Mouse (Mus musculus) R1 (cell line): ENCODE measurements around the gene Olfr68.
"Not testable (repeated sequence)": the region's sequence is repeated elsewhere in the genome, so short reads cannot be mapped to it uniquely, and the experiment has no call there.

Experiments
- DNase-seq: peaks from one replicate; pipeline ENCODE4 v3.0.0-alpha.2; 2018; ENCODE audit warnings: low read depth, low spot score

Gene Olfr68

DNA sequence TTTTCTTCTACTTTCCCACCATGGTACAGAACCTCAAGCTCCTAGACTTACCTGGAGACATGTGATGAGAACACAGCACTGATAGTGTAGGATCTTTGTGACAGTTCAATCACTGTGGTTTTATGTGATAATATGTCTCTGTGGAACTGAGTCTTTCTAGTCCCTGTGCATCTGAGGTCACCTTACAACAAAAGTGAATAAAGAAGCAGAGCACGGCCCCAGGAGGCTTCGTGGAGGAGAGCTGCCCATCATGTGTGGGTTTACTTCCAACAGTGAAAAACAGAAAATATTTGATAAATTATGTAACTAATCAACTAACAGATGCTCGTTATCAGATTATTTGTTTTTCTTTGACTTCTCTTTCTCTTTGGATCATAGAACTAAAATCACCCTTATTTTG lies at the start of gene Olfr68:
Olfr68 (minus strand) TSS at position 101 of the 400 bp plus-strand sequence.
- DNase-seq = no peak

DNA sequence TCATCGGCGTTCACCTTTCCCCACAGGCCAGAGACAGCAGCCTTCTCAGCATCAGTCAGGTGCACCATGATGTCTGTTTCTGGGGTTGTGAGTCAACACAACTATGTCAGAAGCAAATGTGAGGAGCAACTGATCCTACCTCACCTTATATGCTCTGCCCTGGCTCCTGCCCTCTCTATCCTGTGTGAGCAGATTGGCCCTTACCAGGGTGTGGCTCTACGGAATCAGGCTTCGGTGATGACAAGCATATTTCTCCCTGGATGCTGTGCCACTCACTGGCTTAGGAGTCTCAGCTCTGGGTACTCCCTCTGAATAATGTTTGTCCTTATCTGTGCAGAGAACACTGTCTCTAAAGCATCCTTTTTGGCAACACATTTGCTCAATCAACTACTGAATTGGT lies 48.3 kb upstream of the Olfr68 start, which contains the start of gene Hbb-bs:
Hbb-bs (minus strand) TSS at position 289 of the 400 bp plus-strand sequence.
- DNase-seq = no peak

GRCm38 (mm10) chr7:103827139-103827538 lies 47.6 kb upstream of the Olfr68 start:
- not testable (repeated sequence) for DNase-seq

GRCm38 (mm10) chr7:103826255-103826887 lies 46.9 kb upstream of the Olfr68 start:
- DNase-seq = no peak

GRCm38 (mm10) chr7:103825536-103826254 lies 46.2 kb upstream of the Olfr68 start:
- DNase-seq = no peak

DNA sequence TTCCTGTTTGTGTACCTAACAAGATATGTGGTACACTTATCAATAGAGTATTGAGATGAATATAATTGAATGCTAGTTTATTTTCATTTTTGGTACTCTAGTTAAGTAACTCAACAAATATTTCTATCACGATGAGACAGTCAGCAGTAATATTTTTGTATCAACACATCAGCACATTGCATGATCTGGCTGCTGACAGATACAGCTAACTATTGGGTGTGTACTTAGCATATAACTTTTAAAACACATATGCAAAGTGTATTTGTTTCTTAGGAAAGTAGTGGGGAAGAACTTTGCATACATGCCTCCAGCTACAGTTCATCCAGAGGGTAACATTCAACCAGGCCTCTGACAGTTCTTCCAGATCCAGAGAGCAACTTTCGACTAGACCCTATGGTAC lies 45.1 kb upstream of the Olfr68 start:
- DNase-seq = no peak

DNA sequence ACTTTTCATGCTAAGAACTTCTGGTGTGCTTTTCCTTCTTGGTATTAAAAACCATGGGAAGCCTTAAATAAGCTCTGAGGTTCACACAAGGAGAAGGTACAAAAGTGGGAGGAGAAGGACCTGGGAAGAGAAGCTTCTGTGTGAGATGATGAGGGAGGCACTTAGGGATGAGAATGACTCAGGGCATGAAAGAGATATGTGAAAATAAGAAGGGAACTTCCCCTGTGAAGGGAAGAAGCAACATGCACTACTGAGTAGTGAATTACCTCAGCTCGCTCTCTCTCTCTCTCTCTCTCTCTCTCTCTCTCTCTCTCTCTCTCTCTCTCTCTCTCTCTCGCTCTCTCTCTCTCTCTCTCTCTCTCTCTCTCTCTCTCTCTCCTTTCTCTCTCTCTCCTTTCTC lies 35.6 kb upstream of the Olfr68 start:
- not testable (repeated sequence) for DNase-seq

DNA sequence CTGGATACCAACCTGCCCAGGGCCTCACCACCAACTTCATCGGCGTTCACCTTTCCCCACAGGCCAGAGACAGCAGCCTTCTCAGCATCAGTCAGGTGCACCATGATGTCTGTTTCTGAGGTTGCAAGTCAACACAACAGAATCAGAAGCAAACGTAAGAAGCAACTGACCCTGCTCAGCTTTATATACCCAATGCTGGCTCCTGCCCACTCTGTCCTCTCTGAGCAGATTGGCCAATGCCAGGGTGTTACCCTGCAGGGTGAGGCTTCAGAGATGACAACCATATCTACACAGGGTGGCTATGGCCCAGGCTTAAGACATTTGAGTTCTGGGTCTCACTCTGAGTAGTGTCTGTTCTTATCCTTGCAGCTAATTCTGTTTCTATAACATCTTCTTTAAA lies 34.3 kb upstream of the Olfr68 start, which contains the start of gene Hbb-bt:
Hbb-bt (minus strand) TSS at position 231 of the 400 bp plus-strand sequence.
- no peak for DNase-seq

- DNase-seq = not testable (repeated sequence)
These were observed 33.7 kb upstream of the Olfr68 start for GRCm38 (mm10) chr7:103813152-103813551.

- no peak for DNase-seq
These were observed 32.7 kb upstream of the Olfr68 start for GRCm38 (mm10) chr7:103812174-103812573.

DNA sequence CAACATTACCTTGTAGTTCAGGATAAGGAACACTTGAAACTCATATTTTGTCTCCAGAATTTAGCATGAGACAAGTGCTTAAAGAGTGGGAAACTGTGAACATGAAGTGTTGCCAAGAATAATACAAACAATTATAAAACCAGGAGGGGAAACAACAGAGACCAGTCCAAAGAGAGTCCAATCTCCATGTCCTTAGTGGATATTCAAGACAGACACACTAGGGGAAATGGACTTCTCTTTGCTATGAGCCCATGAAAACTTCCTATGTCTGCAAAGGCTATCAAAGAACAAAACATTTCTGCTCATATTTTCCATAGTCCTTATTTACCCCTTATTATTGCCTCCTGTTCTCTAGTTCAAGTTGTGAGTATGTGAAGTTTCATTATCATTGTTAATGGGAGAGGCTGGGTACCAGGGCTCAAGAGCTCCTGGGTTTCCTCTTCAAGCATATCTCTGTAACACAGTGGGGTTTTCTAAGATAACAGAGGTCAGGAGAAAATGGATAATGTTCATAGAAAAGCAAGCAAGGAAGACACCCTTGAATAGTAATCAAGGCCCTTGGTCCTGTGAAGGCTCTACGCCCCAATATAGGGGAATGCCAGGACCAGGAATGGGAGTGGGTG lies 31.8 kb upstream of the Olfr68 start:
- DNase-seq = no peak

DNA sequence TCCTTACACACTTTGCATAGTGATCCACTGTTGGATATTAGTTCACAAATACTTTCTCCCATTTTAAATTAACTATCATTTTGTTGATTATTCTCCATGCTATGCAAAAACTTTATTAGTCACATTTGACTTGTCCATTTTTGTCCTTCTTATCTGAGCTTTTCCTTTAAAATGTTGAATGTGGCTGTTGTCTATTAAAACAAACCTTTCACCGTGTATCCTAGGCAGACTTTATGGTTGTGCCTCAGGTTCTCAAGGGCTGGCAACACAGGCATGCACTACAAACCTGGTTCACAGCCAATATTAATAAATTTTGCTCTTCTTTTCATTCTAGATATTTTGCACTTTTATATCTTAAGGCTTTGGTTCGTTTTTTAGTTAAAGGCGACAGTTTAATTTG lies 31.2 kb upstream of the Olfr68 start:
- DNase-seq = no peak

GRCm38 (mm10) chr7:103810296-103810695 lies 30.8 kb upstream of the Olfr68 start:
- no peak for DNase-seq

- DNase-seq = no peak
These were observed 30.3 kb upstream of the Olfr68 start for GRCm38 (mm10) chr7:103809801-103810155.

DNA sequence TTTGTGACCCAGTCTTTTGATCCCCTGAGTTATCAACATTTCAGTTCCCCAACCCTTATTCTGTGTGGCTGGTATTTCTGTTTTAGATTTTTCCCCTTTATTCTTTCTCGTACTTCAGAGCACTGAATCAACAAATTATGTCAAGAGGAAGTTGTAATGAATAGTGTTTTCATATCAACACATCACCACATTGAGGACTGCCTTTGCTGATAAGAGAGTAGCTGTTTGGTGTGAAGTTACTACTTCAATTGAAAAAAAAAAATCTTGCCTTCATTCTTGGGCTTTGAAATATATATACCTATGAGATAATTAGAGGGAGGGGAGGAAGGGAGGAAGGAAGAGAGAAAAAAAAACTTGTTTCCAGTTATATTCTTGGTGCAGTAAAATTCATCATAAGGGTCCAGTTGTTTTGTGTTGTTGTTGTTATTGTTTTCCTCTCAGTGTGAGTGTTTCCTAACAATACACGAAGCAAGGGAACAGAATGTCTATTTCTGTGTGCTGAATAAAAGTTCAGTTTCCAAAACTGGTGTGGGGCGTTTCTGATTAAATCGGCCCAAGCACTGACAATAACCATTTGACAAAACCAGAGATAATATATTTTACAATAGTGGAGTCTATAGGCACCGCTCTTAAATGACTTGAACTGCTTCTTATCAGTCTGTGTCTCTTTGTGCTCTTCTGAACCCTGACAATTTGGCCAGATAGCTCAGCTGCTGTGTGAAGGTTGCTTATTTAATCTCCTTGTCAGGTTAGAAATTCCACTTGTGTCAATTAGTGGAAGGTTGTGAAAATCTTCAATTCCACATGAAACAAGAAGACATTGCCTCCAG lies 29.7 kb upstream of the Olfr68 start:
- no peak for DNase-seq

- not testable (repeated sequence) for DNase-seq
These were observed 28.6 kb upstream of the Olfr68 start for GRCm38 (mm10) chr7:103808120-103808519.

DNA sequence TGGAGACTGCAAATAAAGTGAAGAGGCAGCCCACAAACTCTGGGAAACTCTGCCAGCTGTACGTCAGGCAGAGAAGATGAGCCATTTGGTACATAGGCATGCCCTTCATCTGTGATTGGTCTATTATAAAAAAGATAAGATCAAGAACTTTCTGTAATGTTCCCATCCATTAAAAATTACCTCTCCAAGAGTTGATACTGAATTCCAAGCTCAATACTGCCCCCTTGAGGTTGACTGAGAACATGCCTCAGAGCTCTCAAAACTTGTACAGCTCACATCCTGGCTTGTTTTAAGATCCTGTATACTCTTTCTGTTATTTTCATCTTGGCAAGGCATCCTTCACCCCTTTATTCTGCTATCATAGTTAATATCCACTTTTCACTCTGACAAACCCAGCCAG lies 27.4 kb upstream of the Olfr68 start:
- peak; percentile 46 for DNase-seq

DNA sequence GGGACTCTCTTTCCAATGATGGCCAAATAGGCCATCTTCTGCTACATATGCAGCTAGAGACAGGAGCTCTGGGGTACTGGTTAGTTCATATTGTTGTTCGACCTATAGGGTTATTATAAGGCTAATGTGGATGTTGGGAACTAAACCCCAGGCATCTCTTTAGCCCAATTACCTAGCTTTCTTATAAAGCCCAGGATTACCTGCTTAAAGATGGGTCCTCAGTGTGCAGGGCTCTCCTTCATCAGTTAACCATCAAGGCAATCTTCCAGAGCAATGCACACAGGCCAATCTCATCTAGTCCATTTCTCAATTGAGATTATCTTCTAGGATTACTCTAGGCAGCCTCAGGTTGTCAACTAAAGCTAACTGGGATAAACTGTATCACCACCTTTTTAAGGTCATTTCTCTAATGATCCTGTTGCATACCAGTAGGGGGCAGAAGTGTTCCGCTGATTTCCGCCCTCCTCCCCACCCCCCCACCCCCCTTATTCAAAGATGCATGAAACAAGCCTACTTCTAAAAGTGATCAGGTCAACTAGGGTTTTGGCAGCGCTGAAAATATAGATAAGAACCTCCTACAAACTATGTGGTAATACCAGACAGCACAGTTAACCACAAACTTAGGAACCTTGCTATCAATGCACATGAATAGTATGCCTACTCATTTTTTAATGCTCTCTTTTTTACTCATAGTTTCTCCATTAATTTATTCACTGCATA lies 13.3 kb upstream of the Olfr68 start:
- no peak for DNase-seq

- DNase-seq = no peak
These were observed 12.2 kb upstream of the Olfr68 start, which contains the start of gene Olfr67 for GRCm38 (mm10) chr7:103791721-103792120. Olfr67 (minus strand) TSS chr7:103791821.

GRCm38 (mm10) chr7:103777652-103778051 lies 1.8 kb downstream of the Olfr68 start:
- not testable (repeated sequence) for DNase-seq

- DNase-seq = no peak
These were observed 8.0 kb downstream of the Olfr68 start, which contains the start of gene Olfr69 for GRCm38 (mm10) chr7:103771494-103771893. Olfr69 (minus strand) TSS chr7:103771594.
